Mouse (Mus musculus) T-helper 1 cell (primary cell): ENCODE measurements around the gene Rras.

Experiments
- in situ Hi-C: fragments of 300-600 bp; cut with MboI, MseI; formaldehyde crosslinking; loops from one replicate; pipeline ENCODE4 v1.15.1; 2025; ENCODE audit warnings: high pct_unique_total_duplicates

Gene Rras

DNA sequence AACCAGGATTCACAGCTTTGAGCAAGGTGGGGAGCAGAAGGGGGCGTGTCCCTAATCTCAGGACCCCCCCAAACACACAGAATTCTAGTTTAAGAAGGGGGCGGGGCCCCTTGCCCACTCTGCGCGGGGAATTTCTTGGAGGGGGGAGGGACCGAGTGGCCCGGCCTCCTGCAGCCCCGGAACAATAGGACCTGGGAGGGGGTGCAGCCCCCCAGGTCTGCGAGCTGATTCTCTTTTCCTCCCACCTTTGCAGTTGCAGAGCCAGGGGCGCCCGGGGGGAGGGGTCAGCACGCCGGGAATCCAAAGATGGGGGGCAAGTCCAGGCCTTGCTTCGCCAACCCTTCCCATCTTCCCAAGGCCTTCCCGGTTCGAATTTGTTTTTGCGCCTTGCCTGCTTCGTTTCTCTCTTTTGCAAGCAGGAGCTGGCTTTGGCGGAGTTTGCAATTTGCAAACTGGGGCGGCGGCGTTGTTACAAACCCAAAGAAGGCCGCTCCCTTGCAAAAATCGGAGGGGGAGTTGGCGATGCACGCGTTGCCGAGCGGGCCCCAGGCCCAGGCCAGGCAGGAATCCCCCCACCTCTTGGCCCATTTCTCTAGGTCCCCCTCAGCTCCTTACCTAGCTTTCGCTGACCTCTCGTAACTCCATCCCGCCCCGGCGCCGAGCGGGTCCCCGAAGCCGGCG lies 34.6 kb downstream of the Rras start:
- in situ Hi-C loops: no loop called here

- in situ Hi-C loops: no loop called here
These were observed 35.0 kb downstream of the Rras start, which contains the start of gene Prr12 for GRCm38 (mm10) chr7:45052862-45053116. Gene Prr12 (minus strand): TSS chr7:45052881.

- in situ Hi-C loops: no loop called here
These were observed 35.6 kb downstream of the Rras start for GRCm38 (mm10) chr7:45053117-45053930.

GRCm38 (mm10) chr7:45053931-45054510 lies 36.3 kb downstream of the Rras start:
- in situ Hi-C loops: no loop called here

DNA sequence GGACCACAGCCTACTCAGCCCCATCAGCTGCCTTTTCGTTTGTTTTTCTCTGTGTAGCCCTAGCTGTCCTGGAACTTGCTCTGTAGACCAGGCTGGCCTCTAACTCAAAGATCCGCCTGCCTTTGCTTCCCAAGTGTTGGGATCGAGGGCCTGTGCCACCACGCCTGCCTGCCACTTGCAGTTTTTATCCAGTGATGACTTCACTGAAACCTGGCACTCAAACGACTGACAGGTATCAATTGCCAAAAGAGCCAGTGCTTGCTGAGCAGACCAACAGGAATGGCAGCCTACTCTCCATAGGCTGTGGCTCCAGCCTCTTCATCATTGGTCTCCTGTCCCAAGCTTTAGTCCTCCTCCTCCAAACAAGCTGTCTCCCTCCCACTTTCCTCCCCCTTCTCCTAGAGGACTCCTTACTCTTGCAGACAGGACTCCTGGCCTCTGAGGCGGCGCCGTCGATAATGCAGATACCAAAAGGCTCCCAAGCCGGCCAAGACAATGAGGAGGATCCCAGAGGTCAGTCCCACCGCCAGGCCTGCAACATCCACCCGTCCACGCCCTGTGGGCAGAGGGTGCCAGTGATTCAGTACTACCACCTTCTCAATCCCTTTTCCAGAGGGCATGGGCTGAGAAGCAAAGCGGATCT lies 38.7 kb downstream of the Rras start:
- in situ Hi-C loops: no loop called here

DNA sequence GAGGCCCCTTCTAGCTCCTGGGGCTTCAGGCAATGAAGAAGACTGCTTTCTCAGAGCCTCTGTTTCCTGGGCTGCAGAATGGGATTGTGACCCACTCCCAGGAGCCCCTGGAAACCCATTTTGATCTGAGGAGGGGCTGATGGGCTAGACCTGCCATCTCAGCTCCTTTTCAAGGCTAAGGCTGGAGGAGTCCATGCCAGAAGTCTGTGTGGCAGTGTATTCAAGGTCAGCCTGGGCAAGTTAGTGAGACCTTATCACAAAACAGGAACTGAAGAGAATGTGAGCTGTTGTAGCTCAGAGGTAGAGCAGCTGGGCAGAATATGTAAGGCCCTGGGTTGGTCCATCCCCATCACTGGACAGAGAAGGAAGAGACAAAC lies 39.2 kb downstream of the Rras start:
- in situ Hi-C loops: no loop called here

GRCm38 (mm10) chr7:45058607-45059571 lies 41.1 kb downstream of the Rras start:
- in situ Hi-C loops: no loop called here

GRCm38 (mm10) chr7:45060632-45061122 lies 42.9 kb downstream of the Rras start:
- in situ Hi-C loops: no loop called here

- in situ Hi-C loops: no loop called here
These were observed 43.8 kb downstream of the Rras start for GRCm38 (mm10) chr7:45061532-45062075.

DNA sequence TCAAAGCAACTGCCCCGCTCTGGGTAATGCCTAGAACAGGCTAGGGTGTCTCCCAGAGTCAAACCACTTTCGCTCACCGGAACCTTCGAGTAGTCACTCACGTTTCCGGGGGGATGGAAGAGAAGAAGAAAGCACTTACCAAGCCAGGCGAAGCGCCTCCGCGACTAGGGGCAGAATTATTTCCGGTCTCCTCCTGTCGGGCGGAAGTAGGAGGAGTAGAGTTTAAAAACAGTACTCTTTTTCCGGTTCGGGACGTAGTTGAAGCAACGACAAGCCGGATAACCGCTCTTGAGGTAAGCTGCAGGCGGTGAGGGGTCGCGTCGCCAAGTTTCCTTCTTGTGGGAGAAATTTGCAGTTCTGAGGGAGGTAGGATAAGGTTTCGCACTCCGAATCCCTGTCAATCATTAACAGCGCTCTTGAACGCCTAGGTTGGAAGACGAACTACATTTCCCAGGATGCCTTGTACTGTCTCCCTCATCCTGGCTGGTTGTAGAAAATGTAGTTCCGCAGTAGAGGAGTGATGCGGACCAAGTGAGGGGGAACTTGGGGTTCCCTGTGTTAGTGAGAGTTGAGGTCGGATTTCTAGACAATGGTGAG lies 44.6 kb downstream of the Rras start, which contains the start of the genes Nosip and Prrg2:
TSS of gene Nosip (plus strand) at position 191 of the 597 bp plus-strand sequence.
TSS of gene Prrg2 (minus strand) at position 439 of the 597 bp plus-strand sequence.
- in situ Hi-C loops: no loop called here

- in situ Hi-C loops: no loop called here
These were observed 49.6 kb downstream of the Rras start for GRCm38 (mm10) chr7:45067190-45067999.

GRCm38 (mm10) chr7:45068000-45068318 lies 50.2 kb downstream of the Rras start:
- in situ Hi-C loops: no loop called here

GRCm38 (mm10) chr7:45069671-45070070 lies 51.9 kb downstream of the Rras start:
- in situ Hi-C loops: loop anchor here (5.0 kb wide), 1 partner anchor 37 kb away; no protein-coding TSS in a partner anchor
